Mouse (Mus musculus) WW6 (cell line): ENCODE measurements at regions not wholly inside any gene's neighbourhood (a gene's known extent, or its start where the extent isn't known, plus 50 kb on each side); places are given as distances from the start of the nearest gene placed in this dataset.
A peak's percentile ranks its signal among the peaks of the same experiment; 100 is the strongest.

Experiments used
- DNase-seq: peaks from one replicate; pipeline ENCODE4 v3.0.0-alpha.2; 2013; ENCODE audit warnings: low read depth, low spot score

GRCm38 (mm10) chr12:48929035-48929434 is 453.4 kb upstream of the Foxg1 start:
- DNase-seq, result no peak

- peak; percentile 7 for DNase-seq
Observed at GRCm38 (mm10) chr12:48946505-48946904, 436.0 kb upstream of the Foxg1 start.

GRCm38 (mm10) chr12:48959289-48960005 is 423.0 kb upstream of the Foxg1 start:
- no peak for DNase-seq

- no peak for DNase-seq
Observed at GRCm38 (mm10) chr12:48960056-48960455, 422.4 kb upstream of the Foxg1 start.

- DNase-seq, result no peak
Observed at GRCm38 (mm10) chr12:48963451-48963850, 419.0 kb upstream of the Foxg1 start.
